ENCODE assay signal across 13 mouse cellular contexts in genomic region chr7:30540572-30540971, GRCm38 (mm10).
"Had no signal": no experiment of that assay in that cellular context is flagged by ENCODE, and none has a peak within 500 bp of the region (broad histone marks: within the 10 kb centered on the region; RNA-seq: fewer than 3 reads in every experiment).

No protein-coding gene starts in this region.

- ATAC-seq: midbrain, embryonic 15.5 days had no signal

- H3K27ac ChIP-seq: limb, embryonic 13.5 days; liver, embryonic 15.5 days; midbrain, embryonic 10.5 days; midbrain, embryonic 15.5 days; neural tube, embryonic 13.5 days; stomach, embryonic 15.5 days had no signal

- H3K9ac ChIP-seq: limb, embryonic 13.5 days; liver, embryonic 15.5 days; lung, embryonic 14.5 days; midbrain, embryonic 15.5 days; neural tube, embryonic 13.5 days; stomach, embryonic 15.5 days had no signal

- H3K27me3 ChIP-seq: limb, embryonic 13.5 days; liver, embryonic 15.5 days; midbrain, embryonic 15.5 days; neural tube, embryonic 13.5 days; stomach, embryonic 15.5 days had no signal

- H3K4me3 ChIP-seq: limb, embryonic 13.5 days; liver, embryonic 15.5 days; midbrain, embryonic 10.5 days; midbrain, embryonic 15.5 days; neural tube, embryonic 13.5 days; stomach, embryonic 15.5 days had no signal

- DNase-seq: kidney, postnatal 14 days; left cerebral cortex, postnatal 4 days; lung, embryonic 14.5 days; lung, postnatal 10 days; retina, postnatal 1 day; right cerebral cortex, postnatal 14 days; thymus, postnatal 4 days had no signal

- H3K4me2 ChIP-seq: limb, embryonic 13.5 days; liver, embryonic 15.5 days; lung, embryonic 14.5 days; midbrain, embryonic 15.5 days; neural tube, embryonic 13.5 days; stomach, embryonic 15.5 days had no signal

- H3K9me3 ChIP-seq: limb, embryonic 13.5 days; liver, embryonic 15.5 days; midbrain, embryonic 10.5 days; midbrain, embryonic 15.5 days; neural tube, embryonic 13.5 days; stomach, embryonic 15.5 days had no signal
